Mouse (Mus musculus) hindbrain, postnatal 0 days (tissue): ENCODE measurements at regions not wholly inside any gene's neighbourhood (a gene's known extent, or its start where the extent isn't known, plus 50 kb on each side); places are given as distances from the start of the nearest gene placed in this dataset.

Experiments
- ATAC-seq: fragments of 200-750 bp; cut with Nextera tagmentation; 2 replicates; pipeline ENCODE4 v1.8.0; 2017; ENCODE audit warnings: mild to moderate bottlenecking, moderate TSS enrichment, moderate library complexity
- DNase-seq: peaks from one replicate; pipeline ENCODE4 v3.0.0-alpha.2; 2015; ENCODE audit warnings: low spot score
- H3K27ac ChIP-seq: fragments of 300-500 bp; sonication (generic); 2 replicates; pipeline ENCODE4 v1.5.1; 2014; ENCODE audit warnings: mild to moderate bottlenecking
- H3K27me3 ChIP-seq: fragments of 300-500 bp; sonication (generic); 2 replicates; pipeline ENCODE4 v1.6.1; 2014; ENCODE audit warnings: low read length, mixed read lengths; ENCODE audit not compliant: insufficient read depth
- H3K36me3 ChIP-seq: fragments of 300-500 bp; sonication (generic); 2 replicates; pipeline ENCODE4 v1.6.1; 2014; ENCODE audit warnings: low read length, mixed read lengths; ENCODE audit not compliant: insufficient read depth
- H3K4me1 ChIP-seq: fragments of 300-500 bp; sonication (generic); 2 replicates; pipeline ENCODE4 v1.6.1; 2014; ENCODE audit warnings: antibody characterized with exemption, low read length, mixed read lengths; ENCODE audit not compliant: insufficient read depth
- H3K4me2 ChIP-seq: fragments of 300-500 bp; sonication (generic); 2 replicates; pipeline ENCODE4 v1.6.1; 2014; ENCODE audit warnings: low read depth, mild to moderate bottlenecking, low read length, moderate library complexity, mixed read lengths
- H3K4me3 ChIP-seq: fragments of 300-500 bp; sonication (generic); 2 replicates; pipeline ENCODE4 v1.5.1; 2014; ENCODE audit warnings: low read length
- H3K9ac ChIP-seq: fragments of 300-500 bp; sonication (generic); replicated peaks from 2 replicates; pipeline ENCODE4 v1.6.1; 2014; ENCODE audit warnings: mild to moderate bottlenecking, low read length, moderate library complexity, mixed read lengths
- H3K9me3 ChIP-seq: fragments of 300-500 bp; sonication (generic); 2 replicates; pipeline ENCODE4 v1.6.1; 2016; ENCODE audit warnings: low read length, mixed read lengths
- CTCF ChIP-seq: IDR thresholded peaks from 2 replicates; pipeline ENCODE4 v1.5.1; 2016; ENCODE audit warnings: antibody characterized with exemption, control low read depth, low read depth
- WGBS: fragments of 180-500 bp; shearing (Covaris S2); extraction: QIAGEN DNeasy Blood & Tissue Kit; methylation state at CpG from one replicate; pipeline ENCODE4 v1.1.7; 2014; 5-methylcytosine and 5-hydroxymethylcytosine counted together
- microRNA-seq, 2 experiments: library from miRNA; unstranded; fragments of <30 nt; microRNA quantifications; one replicate each; pipeline ENCODE4; 2016

- Histone ChIP-seq H3K4me1 (no peaks in the 10 kb centered on the region), H3K9me3 (no peaks in the 10 kb centered on the region), H3K27ac (no peak overlapping the region), H3K4me2 (no peak overlapping the region), H3K27me3 (no peaks in the 10 kb centered on the region), H3K36me3 (no peaks in the 10 kb centered on the region), H3K9ac (no peak overlapping the region), H3K4me3 (no peak overlapping the region)
- no peak for TF ChIP-seq CTCF
- no peak for ATAC-seq
- WGBS = 96% methylated on average over 17 of the region's 17 CpGs
- DNase-seq = no peak
Observed at GRCm38 (mm10) chr3:6137374-6137773, 386.8 kb downstream of the Gm8797 start.

- no peaks in the 10 kb centered on the region for H3K27me3 ChIP-seq
- no peak for DNase-seq
- H3K36me3 ChIP-seq = no peaks in the 10 kb centered on the region
- H3K4me3 ChIP-seq = no peak overlapping the region
- no peak overlapping the region for H3K9ac ChIP-seq
- H3K9me3 ChIP-seq = no peaks in the 10 kb centered on the region
- TF ChIP-seq CTCF = no peak
- ATAC-seq = no peak
- H3K4me1 ChIP-seq = no peaks in the 10 kb centered on the region
- WGBS = 16% methylated on average over 1 of the region's 1 CpGs
- no peak overlapping the region for H3K27ac ChIP-seq
- no peak overlapping the region for H3K4me2 ChIP-seq
Observed at GRCm38 (mm10) chr3:6173775-6174174, 423.2 kb downstream of the Gm8797 start.

- H3K4me2 ChIP-seq = no peak overlapping the region
- no peak for ATAC-seq
- H3K9me3 ChIP-seq = no peaks in the 10 kb centered on the region
- DNase-seq = no peak
- H3K27ac ChIP-seq = no peak overlapping the region
- H3K27me3 ChIP-seq = no peaks in the 10 kb centered on the region
- WGBS = 70% methylated on average over 2 of the region's 2 CpGs
- no peaks in the 10 kb centered on the region for H3K36me3 ChIP-seq
- H3K9ac ChIP-seq = no peak overlapping the region
- TF ChIP-seq CTCF = no peak
- no peak overlapping the region for H3K4me3 ChIP-seq
- no peaks in the 10 kb centered on the region for H3K4me1 ChIP-seq
Observed at GRCm38 (mm10) chr3:6182533-6182932, 431.9 kb downstream of the Gm8797 start.

- WGBS = 55% methylated on average over 1 of the region's 1 CpGs
- TF ChIP-seq CTCF = no peak
- no peak overlapping the region for H3K9ac ChIP-seq
Observed at GRCm38 (mm10) chr3:6183400-6183799, 432.8 kb downstream of the Gm8797 start.

GRCm38 (mm10) chr3:6204656-6205055 is 415.6 kb downstream of the 1700008P02Rik start:
- ATAC-seq = no peak
- Histone ChIP-seq H3K27me3 (no peaks in the 10 kb centered on the region), H3K9me3 (no peaks in the 10 kb centered on the region), H3K4me1 (no peaks in the 10 kb centered on the region), H3K4me3 (no peak overlapping the region), H3K27ac (no peak overlapping the region), H3K4me2 (no peak overlapping the region), H3K9ac (no peak overlapping the region), H3K36me3 (no peaks in the 10 kb centered on the region)
- no peak for DNase-seq
- 84% methylated on average over 2 of the region's 2 CpGs for WGBS
- no peak for TF ChIP-seq CTCF

More at GRCm38 (mm10) chr3:6183400-6183799, 432.8 kb downstream of the Gm8797 start:
- H3K4me2 ChIP-seq = no peak overlapping the region
- no peaks in the 10 kb centered on the region for H3K36me3 ChIP-seq
- no peaks in the 10 kb centered on the region for H3K4me1 ChIP-seq
- H3K4me3 ChIP-seq = no peak overlapping the region
- H3K27ac ChIP-seq = no peak overlapping the region
- ATAC-seq (no peak), DNase-seq (peak; percentile 1)
- no peaks in the 10 kb centered on the region for H3K27me3 ChIP-seq
- H3K9me3 ChIP-seq = no peaks in the 10 kb centered on the region

GRCm38 (mm10) chr3:6228685-6229084 is 391.6 kb downstream of the 1700008P02Rik start:
- no peak overlapping the region for H3K4me2 ChIP-seq
- H3K4me3 ChIP-seq = no peak overlapping the region
- no peak overlapping the region for H3K9ac ChIP-seq
- H3K9me3 ChIP-seq = no peaks in the 10 kb centered on the region
- H3K4me1 ChIP-seq = no peaks in the 10 kb centered on the region
- DNase-seq (no peak), ATAC-seq (no peak)
- 63% methylated on average over 1 of the region's 1 CpGs for WGBS
- no peak for TF ChIP-seq CTCF
- no peak overlapping the region for H3K27ac ChIP-seq
- no peaks in the 10 kb centered on the region for H3K27me3 ChIP-seq
- no peaks in the 10 kb centered on the region for H3K36me3 ChIP-seq

Small RNAs in the stretch of these regions (microRNA-seq; reads per million reads assigned to microRNA genes)
- 0 reads per million in 2 experiments for gene Gm25144
- 0 reads per million in 2 experiments for gene Gm25352
